Mouse (Mus musculus) thymus, postnatal 4 days (tissue): ENCODE data around the gene Zic5.
"Not testable (repeated sequence)": the region's sequence is repeated elsewhere in the genome, so short reads cannot be mapped to it uniquely, and the experiment has no call there.

ENCODE experiments used
- DNase-seq: peaks from one replicate; pipeline ENCODE4 v3.0.0; 2021

Gene Zic5

DNA sequence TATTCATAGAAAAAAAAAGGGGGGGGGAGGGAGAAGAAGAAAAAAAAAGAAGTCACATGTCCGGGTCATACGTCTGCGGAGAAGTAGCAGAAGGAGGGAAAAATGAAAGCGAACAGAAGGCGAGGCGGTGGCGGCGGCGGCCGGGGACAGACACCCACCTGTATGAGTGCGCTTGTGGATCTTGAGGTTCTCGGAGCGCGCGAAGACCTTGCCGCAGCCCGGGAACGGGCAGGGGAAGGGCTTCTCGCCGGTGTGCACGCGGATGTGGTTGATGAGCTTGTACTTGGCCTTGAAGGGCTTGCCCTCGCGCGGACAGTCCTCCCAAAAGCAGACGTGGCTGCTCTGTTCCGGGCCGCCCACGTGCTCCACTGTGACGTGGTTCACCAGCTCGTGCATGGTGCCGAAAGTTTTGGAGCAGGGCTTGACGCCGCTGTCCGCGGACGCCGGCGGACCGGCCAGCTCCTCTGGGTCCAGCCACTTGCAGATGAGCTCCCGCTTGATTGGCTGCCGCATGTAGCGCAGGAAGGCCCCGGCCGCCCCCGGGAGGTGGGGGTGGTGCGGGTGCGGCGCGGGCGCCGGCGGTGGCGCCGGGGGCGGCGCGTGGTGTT, 1.6 kb downstream of the Zic5 start:
- DNase-seq = peak; percentile 50

- DNase-seq = peak; percentile 23
Observed at GRCm38 (mm10) chr14:122463080-122463691, 2.3 kb downstream of the Zic5 start.

- DNase-seq = peak; percentile 8
Observed at GRCm38 (mm10) chr14:122462689-122463079, 2.8 kb downstream of the Zic5 start.

DNA sequence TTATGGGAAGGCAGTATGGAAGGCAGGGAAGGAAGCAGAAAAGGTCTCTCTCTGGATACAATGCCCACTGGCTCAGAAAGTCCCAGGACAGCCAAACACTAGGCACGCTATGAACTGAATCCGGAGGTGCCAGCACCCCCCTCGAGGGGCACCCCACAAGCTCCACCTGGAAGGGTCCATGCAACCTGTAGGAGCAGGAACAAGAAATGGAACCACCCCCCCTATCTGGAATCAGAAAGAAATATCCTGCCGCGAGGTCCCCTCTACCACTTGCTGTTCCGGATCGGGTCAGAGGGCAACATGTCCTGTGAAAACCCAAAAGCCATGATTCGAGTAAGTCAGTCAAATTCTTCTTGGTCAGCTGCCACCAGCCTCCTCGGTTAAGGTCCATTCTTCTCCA, 3.5 kb downstream of the Zic5 start:
- no peak for DNase-seq

GRCm38 (mm10) chr14:122461500-122461899, 4.0 kb downstream of the Zic5 start:
- no peak for DNase-seq

DNA sequence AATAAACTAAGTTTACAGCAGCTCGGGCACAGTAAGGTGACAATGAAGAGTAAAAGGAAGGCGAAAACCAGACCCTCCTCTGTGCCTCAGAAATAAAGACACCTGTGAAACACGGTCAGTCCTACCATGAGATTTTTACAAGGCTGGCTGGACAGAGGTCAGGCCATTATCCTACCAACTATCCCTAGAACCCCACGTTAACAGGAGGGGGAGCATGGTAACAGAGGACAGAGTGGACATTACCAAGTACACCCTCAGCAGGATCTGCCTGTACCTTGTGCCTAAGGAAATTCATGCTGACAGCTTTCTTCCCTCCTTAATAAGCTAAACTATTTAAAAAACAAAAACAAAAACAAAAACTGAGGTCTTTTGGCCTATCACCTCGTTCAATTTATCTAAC, 5.3 kb downstream of the Zic5 start:
- no peak for DNase-seq

DNA sequence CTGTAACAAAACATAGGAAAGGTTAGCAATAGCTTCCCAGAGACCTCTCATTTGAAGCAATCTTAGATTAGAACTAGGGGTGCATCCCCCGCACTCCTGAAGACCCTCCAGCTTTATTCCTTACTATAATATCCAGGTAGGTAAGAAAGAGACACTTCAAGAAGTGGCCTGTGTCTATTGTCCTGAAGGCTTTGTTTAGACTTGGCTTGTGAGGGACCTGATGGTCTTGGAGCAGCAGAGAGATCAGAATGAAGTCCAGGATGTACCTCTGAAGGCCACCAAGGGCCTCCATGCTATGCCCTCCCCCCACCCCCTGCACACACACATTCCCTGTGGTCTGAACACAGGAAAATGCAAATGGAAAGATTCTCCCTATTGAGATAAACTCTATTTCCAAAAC, 5.7 kb downstream of the Zic5 start:
- no peak for DNase-seq

DNA sequence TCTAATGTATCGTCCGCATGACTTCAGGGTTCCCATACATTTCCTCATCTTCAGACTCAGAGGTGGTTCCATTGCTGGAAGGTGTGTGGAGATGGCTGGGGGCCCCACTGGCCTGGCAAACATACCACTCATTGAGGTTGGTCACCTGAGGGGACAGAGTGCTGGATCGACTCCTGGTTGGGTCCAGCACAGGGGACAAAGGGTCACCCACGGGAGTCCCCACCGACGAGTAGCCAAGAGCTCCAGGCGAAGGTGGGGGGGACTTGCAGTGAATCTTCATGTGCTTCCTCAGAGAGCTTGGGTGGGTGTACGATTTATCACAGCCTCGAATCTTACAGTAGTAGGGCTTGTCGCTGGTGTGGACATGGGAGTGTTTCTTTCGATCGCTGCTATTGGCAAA, 6.1 kb downstream of the Zic5 start:
- not testable (repeated sequence) for DNase-seq

GRCm38 (mm10) chr14:122455562-122455958, 9.9 kb downstream of the Zic5 start:
- no peak for DNase-seq

DNA sequence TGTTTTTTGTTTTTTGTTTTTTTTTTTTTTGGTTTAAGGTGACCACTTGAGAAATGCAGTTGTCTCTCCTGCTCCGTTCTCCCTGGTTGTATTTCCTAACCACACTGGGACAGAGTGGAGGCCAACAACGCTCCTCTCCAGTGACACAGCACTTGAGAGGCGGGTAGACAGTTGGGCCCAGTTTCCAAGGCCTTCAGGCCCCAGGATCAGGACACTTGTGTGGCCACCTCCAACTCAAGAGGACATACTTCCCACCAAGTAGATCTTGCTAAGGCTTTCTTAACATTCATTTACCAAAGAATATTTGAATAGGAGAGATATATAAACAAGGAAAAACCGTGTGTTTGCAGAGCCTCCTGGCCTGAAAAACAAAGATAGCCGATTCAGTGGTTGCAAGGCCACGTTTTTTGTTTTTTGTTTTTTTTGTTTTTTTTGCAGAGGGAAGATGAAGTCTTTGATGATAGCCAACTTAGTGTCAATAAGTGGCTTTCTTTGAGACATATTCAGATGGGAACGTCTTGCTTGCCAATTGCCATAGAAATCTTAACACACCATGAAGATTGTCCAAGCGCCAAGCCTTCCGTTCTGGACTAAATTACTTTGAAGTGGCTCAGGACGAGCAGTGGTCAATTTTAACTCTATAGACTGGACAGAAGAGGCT, 10.4 kb downstream of the Zic5 start:
- no peak for DNase-seq

- DNase-seq = no peak
Observed at GRCm38 (mm10) chr14:122453996-122454738, 11.3 kb downstream of the Zic5 start.

- peak; percentile 14 for DNase-seq
Observed at GRCm38 (mm10) chr14:122453388-122453995, 12.0 kb downstream of the Zic5 start.

DNA sequence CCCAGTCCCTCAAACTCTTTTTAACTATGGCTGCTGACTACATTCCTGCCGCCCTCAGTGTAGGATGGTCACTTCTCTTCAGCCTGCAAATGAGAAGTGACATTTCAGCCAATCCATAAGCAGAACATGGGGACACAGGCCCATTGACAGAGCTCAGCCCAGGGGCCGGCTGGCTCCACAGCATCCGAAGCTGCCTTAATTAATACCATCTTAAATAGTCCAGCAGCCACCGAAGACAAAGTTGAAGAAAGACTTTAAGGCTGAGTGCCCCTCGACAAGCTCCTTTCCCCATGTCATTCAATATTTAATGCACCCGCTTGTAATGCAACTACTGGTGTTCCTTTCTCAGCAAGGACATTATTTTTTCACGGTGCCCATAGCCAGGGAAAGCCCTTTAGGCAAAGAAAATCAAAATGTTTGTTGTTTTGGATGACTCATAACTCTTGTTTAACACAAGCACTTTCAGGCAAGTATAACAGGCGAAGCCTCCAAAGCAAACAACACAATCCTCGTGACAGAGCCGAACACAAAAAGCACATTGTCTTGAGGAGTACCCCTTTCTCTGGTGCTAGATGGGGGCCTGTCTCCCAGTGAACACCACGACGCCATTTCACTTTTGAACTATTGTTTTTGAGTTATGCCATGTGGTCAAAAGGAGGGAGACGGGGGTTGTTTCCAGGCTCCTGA, 12.6 kb downstream of the Zic5 start:
- no peak for DNase-seq

GRCm38 (mm10) chr14:122451551-122452145, 13.8 kb downstream of the Zic5 start:
- DNase-seq = no peak

- peak; percentile 16 for DNase-seq
Observed at GRCm38 (mm10) chr14:122450496-122451382, 14.7 kb downstream of the Zic5 start, which contains the start of gene Gm5089. Gene Gm5089, minus strand, starts transcription at chr14:122451115.

- no peak for DNase-seq
Observed at GRCm38 (mm10) chr14:122449601-122450495, 15.6 kb downstream of the Zic5 start.

- DNase-seq = no peak
Observed at GRCm38 (mm10) chr14:122436850-122437249, 28.6 kb downstream of the Zic5 start.

DNA sequence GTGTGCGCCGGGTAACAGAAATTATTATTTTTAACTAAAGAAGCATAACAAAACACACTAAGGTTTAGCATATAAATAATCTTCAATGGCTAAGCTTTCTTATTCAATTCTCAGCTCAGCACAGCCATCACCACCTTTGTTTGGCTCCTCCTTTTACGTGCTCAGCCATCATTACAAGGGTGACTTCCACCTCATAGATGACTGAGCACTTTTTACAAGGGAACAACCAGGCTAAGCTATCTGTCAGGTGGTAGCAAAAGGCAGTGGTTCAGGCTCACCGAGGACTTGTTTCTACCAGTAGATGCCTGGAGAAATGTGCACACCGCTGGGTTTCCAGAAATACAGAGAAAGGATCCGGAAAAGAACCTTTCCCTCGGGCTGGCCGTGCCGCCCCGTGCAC, 31.4 kb downstream of the Zic5 start:
- no peak for DNase-seq

DNA sequence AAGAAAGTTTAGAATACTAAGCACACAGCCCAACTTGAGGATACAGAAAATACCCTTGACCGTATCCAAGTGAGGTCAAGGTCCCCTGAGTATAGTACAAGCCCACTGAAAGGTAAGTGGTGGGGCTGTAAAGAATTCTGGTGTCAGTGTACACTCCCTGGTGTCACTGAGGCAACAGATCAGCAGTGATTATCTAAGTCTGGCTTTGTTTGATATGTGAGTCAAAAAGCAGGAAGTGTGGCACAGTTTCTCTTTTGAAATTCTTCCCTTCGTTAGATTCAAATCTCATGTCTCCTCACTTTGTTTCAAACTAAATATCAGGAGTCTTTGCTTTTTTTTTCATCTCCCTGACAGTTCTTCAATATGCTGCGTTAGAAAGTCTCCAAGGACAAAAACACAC, 32.9 kb downstream of the Zic5 start:
- no peak for DNase-seq

DNA sequence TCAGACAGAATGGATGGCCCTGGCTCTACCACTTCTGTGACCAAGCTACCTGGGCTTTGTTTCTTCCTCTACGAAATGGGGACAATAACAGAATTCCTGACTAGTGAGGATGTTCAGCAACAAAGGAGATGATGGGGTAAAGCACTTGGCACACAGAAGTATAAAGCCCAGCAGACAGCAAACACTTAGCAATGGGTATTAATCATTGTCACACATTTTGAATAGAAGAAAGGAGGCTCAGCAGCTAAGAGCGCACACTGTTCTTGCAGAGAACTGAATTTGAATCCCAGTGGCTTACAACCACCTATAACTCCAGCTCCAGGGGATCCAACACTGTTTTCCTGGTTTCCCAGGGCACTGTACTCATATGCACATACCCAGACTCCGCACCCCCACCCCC, 37.8 kb downstream of the Zic5 start:
- DNase-seq = no peak
